ENCODE assay signal across 16 mouse cellular contexts in genomic region chr16:55832617-55833016, GRCm38 (mm10).
"Had no signal": no experiment of that assay in that cellular context is flagged by ENCODE, and none has a peak within 500 bp of the region (broad histone marks: within the 10 kb centered on the region; RNA-seq: fewer than 3 reads in every experiment).

No protein-coding gene starts in this region.

- H3K27me3 ChIP-seq: limb, embryonic 12.5 days; limb, embryonic 15.5 days; liver, embryonic 13.5 days; midbrain, embryonic 12.5 days; midbrain, embryonic 15.5 days; neural tube, embryonic 13.5 days had no signal

- H3K4me3 ChIP-seq: limb, embryonic 12.5 days; limb, embryonic 15.5 days; liver, embryonic 13.5 days; midbrain, embryonic 12.5 days; midbrain, embryonic 15.5 days; myocyte; neural tube, embryonic 13.5 days had no signal

- H3K4me2 ChIP-seq: limb, embryonic 12.5 days; limb, embryonic 15.5 days; liver, embryonic 13.5 days; midbrain, embryonic 12.5 days; midbrain, embryonic 15.5 days; neural tube, embryonic 13.5 days had no signal

- H3K27ac ChIP-seq: kidney, postnatal 0 days; limb, embryonic 12.5 days; limb, embryonic 15.5 days; liver, embryonic 13.5 days; midbrain, embryonic 12.5 days; midbrain, embryonic 15.5 days; neural tube, embryonic 13.5 days had no signal

- ATAC-seq: midbrain, embryonic 15.5 days had no signal

- H3K36me3 ChIP-seq: limb, embryonic 15.5 days; liver, embryonic 13.5 days; midbrain, embryonic 12.5 days; midbrain, embryonic 15.5 days; neural tube, embryonic 13.5 days had no signal

- H3K9ac ChIP-seq: limb, embryonic 12.5 days; limb, embryonic 15.5 days; liver, embryonic 13.5 days; midbrain, embryonic 12.5 days; midbrain, embryonic 15.5 days; neural tube, embryonic 13.5 days had no signal

- H3K9me3 ChIP-seq: limb, embryonic 12.5 days; limb, embryonic 15.5 days; liver, embryonic 13.5 days; midbrain, embryonic 12.5 days; midbrain, embryonic 15.5 days; neural tube, embryonic 13.5 days had no signal

- DNase-seq: kidney, adult 2 months; kidney, postnatal 25 days; left cerebral cortex, postnatal 4 days; liver, embryonic 13.5 days; lung, adult 2 months; right cerebral cortex, adult 18-20 months; right cerebral cortex, postnatal 14 days; right cerebral cortex, postnatal 4 days; thymus, postnatal 25 days had no signal

- H3K4me1 ChIP-seq: limb, embryonic 12.5 days; limb, embryonic 15.5 days; midbrain, embryonic 12.5 days; midbrain, embryonic 15.5 days had no signal
